Mouse (Mus musculus) bone marrow macrophage, adult 2 months (primary cell): ENCODE measurements at regions not wholly inside any gene's neighbourhood (a gene's known extent, or its start where the extent isn't known, plus 50 kb on each side); places are given as distances from the start of the nearest gene placed in this dataset.

ENCODE experiments used
- CTCF ChIP-seq: IDR thresholded peaks from 2 replicates; pipeline ENCODE4 v1.5.1; 2012; ENCODE audit warnings: low read depth, mild to moderate bottlenecking, low read length, moderate library complexity
- POLR2A ChIP-seq: IDR thresholded peaks from 2 replicates; pipeline ENCODE4 v1.6.1; 2012; ENCODE audit warnings: mild to moderate bottlenecking, low read depth, low read length, borderline replicate concordance

- no peak for TF ChIP-seq CTCF
- no peak for TF ChIP-seq POLR2A
Measured at GRCm38 (mm10) chrX:85343517-85343916, 94.0 kb downstream of the Fthl17a start.
